Mouse (Mus musculus): ENCODE results near the gene Stard13. TPM values are rescaled to one million over a fixed set of nuclear protein-coding genes. Genes with fewer than 3 reads are reported as not detected.
A peak's percentile ranks its signal among the peaks of the same experiment; 100 is the strongest.

Gene Stard13
- polyA plus RNA-seq, 1 experiment from 2014 or later = 2.7 TPM

DNA sequence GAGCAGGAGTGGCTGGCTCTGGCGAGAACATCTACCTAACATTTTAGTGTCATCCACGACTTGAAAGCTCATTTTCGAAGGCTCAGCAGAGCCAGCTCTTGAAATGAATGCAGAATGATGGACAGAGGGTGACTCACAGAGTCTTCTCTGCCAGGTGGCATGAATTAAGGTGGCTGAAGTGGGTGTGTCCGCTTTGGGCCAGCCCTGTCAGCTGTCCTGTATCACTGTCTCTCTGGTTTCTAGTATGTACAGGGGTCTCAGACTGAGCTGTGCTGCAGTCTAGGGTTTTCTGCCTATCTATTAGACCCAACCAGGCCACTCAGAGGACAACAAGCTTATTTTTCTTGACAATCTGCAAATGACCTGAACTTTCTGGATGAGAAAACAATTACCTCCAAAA lies 68.8 kb downstream of the Stard13 start:
- Histone ChIP-seq H3K9ac (replicated peaks; ENCODE audit: low read depth, low read length) (no peak overlapping the region), H3K36me3 (ENCODE audit: control insufficient read depth, insufficient read depth, low read length) (no peaks in the 10 kb centered on the region), H3K4me1 (ENCODE audit: control insufficient read depth, insufficient read depth, low read length) (peaks cover 4% of the 10 kb centered on the region; the same call in 1 of the 2 replicates), H3K4me2 (ENCODE audit: low read depth, low read length) (no peak overlapping the region), H3K27me3 (ENCODE audit: control insufficient read depth, insufficient read depth, low read length) (no peaks in the 10 kb centered on the region), H3K9me3 (ENCODE audit: control insufficient read depth, low read length) (no peaks in the 10 kb centered on the region), H3K4me3 (ENCODE audit: low read depth, low read length) (no peak overlapping the region), H3K27ac (ENCODE audit: low read depth, low read length) (no peak overlapping the region)
- 82% methylated on average over 4 of the region's 4 CpGs for WGBS
- no peak for ATAC-seq (ENCODE audit: low read depth)

GRCm38 (mm10) chr5:151162642-151163041 lies 71.0 kb downstream of the Stard13 start:
- WGBS = 96% methylated on average over 3 of the region's 3 CpGs
- no peaks in the 10 kb centered on the region for H3K36me3 ChIP-seq (ENCODE audit: control insufficient read depth, insufficient read depth, low read length)
- H3K9ac ChIP-seq (replicated peaks; ENCODE audit: low read depth, low read length) = no peak overlapping the region
- no peaks in the 10 kb centered on the region for H3K9me3 ChIP-seq (ENCODE audit: control insufficient read depth, low read length)
- ATAC-seq (ENCODE audit: low read depth) = no peak
- H3K4me3 ChIP-seq (ENCODE audit: low read depth, low read length) = no peak overlapping the region
- H3K27me3 ChIP-seq (ENCODE audit: control insufficient read depth, insufficient read depth, low read length) = no peaks in the 10 kb centered on the region
- no peak overlapping the region for H3K4me2 ChIP-seq (ENCODE audit: low read depth, low read length)
- H3K4me1 ChIP-seq (ENCODE audit: control insufficient read depth, insufficient read depth, low read length) = no peaks in the 10 kb centered on the region
- no peak overlapping the region for H3K27ac ChIP-seq (ENCODE audit: low read depth, low read length)

DNA sequence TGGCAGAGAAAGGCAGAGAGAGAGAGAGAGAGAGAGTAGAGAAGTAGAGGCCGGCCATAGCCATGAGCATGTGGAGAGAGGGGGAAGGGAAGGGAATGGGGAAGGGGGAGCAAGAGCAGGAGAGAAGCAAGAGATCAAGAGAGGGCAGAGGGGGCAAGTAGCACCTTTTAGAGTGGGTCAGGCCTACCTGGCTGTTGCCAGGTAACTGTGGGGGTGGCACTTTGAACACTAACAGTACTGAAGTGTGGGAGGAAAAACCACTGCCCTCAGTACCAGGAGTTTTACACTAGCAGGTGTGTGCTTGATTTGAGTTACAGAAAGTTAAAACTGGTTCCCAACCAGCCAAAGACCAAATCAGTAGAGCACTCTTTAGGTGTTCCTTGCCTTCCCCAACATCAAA lies 78.4 kb downstream of the Stard13 start:
- Histone ChIP-seq H3K4me3 (ENCODE audit: low read depth, low read length) (no peak overlapping the region), H3K9me3 (ENCODE audit: control insufficient read depth, low read length) (no peaks in the 10 kb centered on the region), H3K27ac (ENCODE audit: low read depth, low read length) (no peak overlapping the region), H3K4me2 (ENCODE audit: low read depth, low read length) (no peak overlapping the region), H3K27me3 (ENCODE audit: control insufficient read depth, insufficient read depth, low read length) (no peaks in the 10 kb centered on the region), H3K4me1 (ENCODE audit: control insufficient read depth, insufficient read depth, low read length) (no peaks in the 10 kb centered on the region), H3K9ac (replicated peaks; ENCODE audit: low read depth, low read length) (no peak overlapping the region), H3K36me3 (ENCODE audit: control insufficient read depth, insufficient read depth, low read length) (no peaks in the 10 kb centered on the region)
- no peak for ATAC-seq (ENCODE audit: low read depth)
- 38% methylated on average over 1 of the region's 1 CpGs for WGBS

GRCm38 (mm10) chr5:151154780-151155179 lies 78.9 kb downstream of the Stard13 start:
- no peak overlapping the region for H3K9ac ChIP-seq (replicated peaks; ENCODE audit: low read depth, low read length)
- H3K4me3 ChIP-seq (ENCODE audit: low read depth, low read length) = no peak overlapping the region
- WGBS = 42% methylated on average over 3 of the region's 3 CpGs
- no peaks in the 10 kb centered on the region for H3K4me1 ChIP-seq (ENCODE audit: control insufficient read depth, insufficient read depth, low read length)
- H3K9me3 ChIP-seq (ENCODE audit: control insufficient read depth, low read length) = no peaks in the 10 kb centered on the region
- H3K27me3 ChIP-seq (ENCODE audit: control insufficient read depth, insufficient read depth, low read length) = no peaks in the 10 kb centered on the region
- no peak overlapping the region for H3K4me2 ChIP-seq (ENCODE audit: low read depth, low read length)
- ATAC-seq (ENCODE audit: low read depth) = no peak
- no peaks in the 10 kb centered on the region for H3K36me3 ChIP-seq (ENCODE audit: control insufficient read depth, insufficient read depth, low read length)
- no peak overlapping the region for H3K27ac ChIP-seq (ENCODE audit: low read depth, low read length)

DNA sequence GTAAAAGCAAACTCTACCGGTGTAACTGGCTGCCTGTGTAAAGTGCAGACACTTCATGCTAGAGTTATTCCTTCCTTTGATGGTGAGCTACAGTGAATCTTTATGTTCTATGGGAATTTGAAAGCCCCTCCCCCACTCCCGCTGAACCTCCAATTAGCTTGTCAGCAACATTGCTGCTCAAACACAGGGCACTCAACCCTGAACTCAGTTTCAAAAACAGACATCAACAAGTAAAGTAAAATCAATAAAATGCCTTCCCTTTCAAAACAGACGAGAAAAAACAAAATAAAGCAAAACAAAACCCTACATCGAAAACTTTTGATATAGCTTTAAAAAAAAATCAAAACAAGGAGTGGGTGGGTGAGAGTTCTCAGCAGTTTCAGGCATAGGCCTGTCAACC lies 79.6 kb downstream of the Stard13 start:
- ATAC-seq (ENCODE audit: low read depth) = no peak
- no peaks in the 10 kb centered on the region for H3K27me3 ChIP-seq (ENCODE audit: control insufficient read depth, insufficient read depth, low read length)
- no peaks in the 10 kb centered on the region for H3K36me3 ChIP-seq (ENCODE audit: control insufficient read depth, insufficient read depth, low read length)
- H3K9me3 ChIP-seq (ENCODE audit: control insufficient read depth, low read length) = no peaks in the 10 kb centered on the region
- no peak overlapping the region for H3K27ac ChIP-seq (ENCODE audit: low read depth, low read length)
- no peak overlapping the region for H3K9ac ChIP-seq (replicated peaks; ENCODE audit: low read depth, low read length)
- H3K4me1 ChIP-seq (ENCODE audit: control insufficient read depth, insufficient read depth, low read length) = no peaks in the 10 kb centered on the region
- H3K4me3 ChIP-seq (ENCODE audit: low read depth, low read length) = no peak overlapping the region
- WGBS = 78% methylated on average over 4 of the region's 4 CpGs
- no peak overlapping the region for H3K4me2 ChIP-seq (ENCODE audit: low read depth, low read length)

- no peaks in the 10 kb centered on the region for H3K4me1 ChIP-seq (ENCODE audit: control insufficient read depth, insufficient read depth, low read length)
- H3K9me3 ChIP-seq (ENCODE audit: control insufficient read depth, low read length) = no peaks in the 10 kb centered on the region
- H3K27ac ChIP-seq (ENCODE audit: low read depth, low read length) = no peak overlapping the region
- H3K4me3 ChIP-seq (ENCODE audit: low read depth, low read length) = no peak overlapping the region
- no peak overlapping the region for H3K4me2 ChIP-seq (ENCODE audit: low read depth, low read length)
- ATAC-seq (ENCODE audit: low read depth) = no peak
- H3K9ac ChIP-seq (replicated peaks; ENCODE audit: low read depth, low read length) = no peak overlapping the region
- H3K27me3 ChIP-seq (ENCODE audit: control insufficient read depth, insufficient read depth, low read length) = no peaks in the 10 kb centered on the region
- 81% methylated on average over 9 of the region's 9 CpGs for WGBS
- no peaks in the 10 kb centered on the region for H3K36me3 ChIP-seq (ENCODE audit: control insufficient read depth, insufficient read depth, low read length)
Observed at GRCm38 (mm10) chr5:151151549-151151948, 82.1 kb downstream of the Stard13 start.

- Histone ChIP-seq H3K9me3 (ENCODE audit: control insufficient read depth, low read length) (no peaks in the 10 kb centered on the region), H3K9ac (replicated peaks; ENCODE audit: low read depth, low read length) (no peak overlapping the region), H3K27ac (ENCODE audit: low read depth, low read length) (no peak overlapping the region), H3K27me3 (ENCODE audit: control insufficient read depth, insufficient read depth, low read length) (no peaks in the 10 kb centered on the region), H3K4me2 (ENCODE audit: low read depth, low read length) (no peak overlapping the region), H3K36me3 (ENCODE audit: control insufficient read depth, insufficient read depth, low read length) (no peaks in the 10 kb centered on the region), H3K4me1 (ENCODE audit: control insufficient read depth, insufficient read depth, low read length) (no peaks in the 10 kb centered on the region), H3K4me3 (ENCODE audit: low read depth, low read length) (no peak overlapping the region)
- 35% methylated on average over 8 of the region's 8 CpGs for WGBS
- peak; percentile 54; the same call in 1 of the 2 replicates for ATAC-seq (ENCODE audit: low read depth)
Observed at GRCm38 (mm10) chr5:151149509-151149908, 84.1 kb downstream of the Stard13 start.

DNA sequence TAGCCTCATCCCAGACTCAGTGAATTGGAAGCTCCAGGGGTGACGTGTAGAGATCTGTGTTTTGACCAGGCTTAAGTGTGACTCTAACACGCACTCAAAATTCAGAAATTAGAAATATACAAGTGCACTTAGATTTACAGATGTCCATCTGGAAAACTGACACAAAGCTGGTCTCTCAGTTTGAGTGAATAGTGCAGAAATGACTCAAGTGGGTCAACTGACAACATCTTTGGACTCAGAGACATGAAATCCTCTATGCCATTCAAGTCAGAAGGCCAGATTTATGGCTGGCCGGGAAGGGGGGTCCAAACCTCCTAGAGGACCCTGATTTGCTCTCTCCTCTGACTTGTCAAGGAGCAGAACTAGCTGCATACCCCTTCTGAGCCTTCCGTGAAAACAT lies 85.6 kb downstream of the Stard13 start:
- Histone ChIP-seq H3K4me3 (ENCODE audit: low read depth, low read length) (no peak overlapping the region), H3K9ac (replicated peaks; ENCODE audit: low read depth, low read length) (no peak overlapping the region), H3K27ac (ENCODE audit: low read depth, low read length) (no peak overlapping the region), H3K4me2 (ENCODE audit: low read depth, low read length) (no peak overlapping the region), H3K27me3 (ENCODE audit: control insufficient read depth, insufficient read depth, low read length) (no peaks in the 10 kb centered on the region), H3K9me3 (ENCODE audit: control insufficient read depth, low read length) (no peaks in the 10 kb centered on the region), H3K36me3 (ENCODE audit: control insufficient read depth, insufficient read depth, low read length) (no peaks in the 10 kb centered on the region), H3K4me1 (ENCODE audit: control insufficient read depth, insufficient read depth, low read length) (0 out of 2 replicates have a peak, but pooled peaks cover 4% of the 10 kb centered on the region)
- WGBS = 89% methylated on average over 4 of the region's 4 CpGs
- ATAC-seq (ENCODE audit: low read depth) = no peak

- Histone ChIP-seq H3K4me1 (ENCODE audit: control insufficient read depth, insufficient read depth, low read length) (0 out of 2 replicates have a peak, but pooled peaks cover 12% of the 10 kb centered on the region), H3K4me2 (ENCODE audit: low read depth, low read length) (no peak overlapping the region), H3K4me3 (ENCODE audit: low read depth, low read length) (no peak overlapping the region), H3K9ac (replicated peaks; ENCODE audit: low read depth, low read length) (no peak overlapping the region), H3K27ac (ENCODE audit: low read depth, low read length) (no peak overlapping the region), H3K36me3 (ENCODE audit: control insufficient read depth, insufficient read depth, low read length) (no peaks in the 10 kb centered on the region), H3K27me3 (ENCODE audit: control insufficient read depth, insufficient read depth, low read length) (no peaks in the 10 kb centered on the region), H3K9me3 (ENCODE audit: control insufficient read depth, low read length) (no peaks in the 10 kb centered on the region)
- 47% methylated on average over 5 of the region's 5 CpGs for WGBS
- no peak for ATAC-seq (ENCODE audit: low read depth)
Observed at GRCm38 (mm10) chr5:151145807-151146206, 87.8 kb downstream of the Stard13 start.

DNA sequence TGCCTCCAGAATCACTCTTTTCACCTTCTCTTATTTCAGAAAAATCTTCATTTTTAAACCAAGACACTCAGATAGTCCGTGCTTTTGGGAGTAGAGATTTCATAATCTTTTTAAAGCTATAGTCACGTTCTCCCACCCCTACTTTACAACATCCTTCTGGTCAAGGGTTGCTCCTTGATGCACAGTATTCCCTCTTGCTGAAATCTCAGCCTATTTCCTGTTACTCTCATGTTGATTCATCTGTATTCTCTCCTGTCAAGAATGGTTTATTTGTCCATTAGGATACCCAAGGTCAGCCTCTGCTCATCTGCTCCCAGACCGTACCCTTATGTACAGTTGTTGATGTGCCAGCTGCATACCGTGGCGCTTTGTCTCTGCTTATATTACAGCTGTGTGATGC lies 89.7 kb downstream of the Stard13 start:
- 66% methylated on average over 5 of the region's 5 CpGs for WGBS
- Histone ChIP-seq H3K4me1 (ENCODE audit: control insufficient read depth, insufficient read depth, low read length) (0 out of 2 replicates have a peak, but pooled peaks cover 12% of the 10 kb centered on the region), H3K9me3 (ENCODE audit: control insufficient read depth, low read length) (no peaks in the 10 kb centered on the region), H3K36me3 (ENCODE audit: control insufficient read depth, insufficient read depth, low read length) (no peaks in the 10 kb centered on the region), H3K4me3 (ENCODE audit: low read depth, low read length) (no peak overlapping the region), H3K27me3 (ENCODE audit: control insufficient read depth, insufficient read depth, low read length) (no peaks in the 10 kb centered on the region), H3K4me2 (ENCODE audit: low read depth, low read length) (no peak overlapping the region), H3K27ac (ENCODE audit: low read depth, low read length) (no peak overlapping the region), H3K9ac (replicated peaks; ENCODE audit: low read depth, low read length) (no peak overlapping the region)
- ATAC-seq (ENCODE audit: low read depth) = no peak

Data from neural tube, embryonic 14.5 days (tissue).